Mouse (Mus musculus): ENCODE results near the gene Layn.

Layn gene

DNA sequence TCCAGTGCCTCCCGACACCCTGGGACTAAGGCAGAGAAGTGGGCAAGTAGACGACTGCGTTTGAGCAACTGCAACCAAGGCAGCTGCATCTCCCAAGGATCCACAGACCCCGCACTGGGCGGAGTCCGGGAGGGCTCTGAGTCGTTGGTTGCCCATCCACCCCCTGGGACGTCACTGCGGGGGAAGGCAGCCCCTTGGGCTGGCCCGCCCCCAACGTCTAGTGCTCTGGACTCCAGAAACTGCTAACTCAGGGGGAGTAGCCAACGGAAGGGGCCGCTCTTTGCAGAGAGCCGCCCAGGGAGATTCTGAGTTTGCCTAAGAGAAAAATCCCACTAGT, at the start of gene Layn:
Gene Layn, minus strand, starts transcription at position 116 of the 337 bp plus-strand sequence.
- DNase-seq (ENCODE audit: low spot score in 2 of 2): peak; percentile 53 to 60

DNA sequence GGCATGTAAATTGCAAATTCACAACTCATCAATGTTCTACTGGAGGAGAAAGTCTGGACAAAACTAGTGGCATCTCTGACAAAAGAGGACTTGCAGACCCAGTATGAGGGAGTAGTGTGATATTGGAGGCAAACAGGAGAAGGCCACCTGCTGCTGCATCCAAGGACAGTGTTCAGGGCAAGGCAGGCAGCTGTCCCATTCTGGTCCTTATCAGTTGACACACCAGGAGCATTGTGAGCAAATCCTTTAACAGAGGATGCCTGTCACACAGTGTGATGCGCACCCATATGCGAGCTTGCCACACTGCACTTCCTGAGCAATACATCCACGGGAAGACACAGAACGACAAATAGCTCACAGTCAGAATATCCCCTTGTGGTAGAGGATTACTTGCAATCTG, 37.9 kb upstream of the Layn start:
- no peak for DNase-seq (ENCODE audit: low spot score in 2 of 2)

DNA sequence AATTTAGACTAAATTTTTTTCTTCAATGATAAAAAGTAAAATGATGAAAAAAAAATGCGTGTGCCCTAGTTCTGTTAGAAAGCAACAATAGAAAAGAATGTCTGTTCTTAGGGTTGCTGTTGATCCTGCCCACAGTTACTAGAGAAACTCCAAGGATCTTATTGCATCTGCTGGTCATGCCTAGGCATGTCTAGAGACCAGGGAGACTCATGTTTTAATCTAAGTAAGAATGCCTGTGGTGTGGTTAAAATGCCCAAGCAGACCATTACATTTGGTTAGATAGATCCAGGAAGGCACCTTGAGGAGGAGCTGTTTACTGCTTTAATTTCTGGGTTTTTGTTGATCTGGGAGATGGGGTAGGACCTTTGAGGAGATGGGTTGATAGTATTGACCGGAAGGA, 28.9 kb upstream of the Layn start:
- DNase-seq (ENCODE audit: low spot score in 2 of 2): no peak

DNA sequence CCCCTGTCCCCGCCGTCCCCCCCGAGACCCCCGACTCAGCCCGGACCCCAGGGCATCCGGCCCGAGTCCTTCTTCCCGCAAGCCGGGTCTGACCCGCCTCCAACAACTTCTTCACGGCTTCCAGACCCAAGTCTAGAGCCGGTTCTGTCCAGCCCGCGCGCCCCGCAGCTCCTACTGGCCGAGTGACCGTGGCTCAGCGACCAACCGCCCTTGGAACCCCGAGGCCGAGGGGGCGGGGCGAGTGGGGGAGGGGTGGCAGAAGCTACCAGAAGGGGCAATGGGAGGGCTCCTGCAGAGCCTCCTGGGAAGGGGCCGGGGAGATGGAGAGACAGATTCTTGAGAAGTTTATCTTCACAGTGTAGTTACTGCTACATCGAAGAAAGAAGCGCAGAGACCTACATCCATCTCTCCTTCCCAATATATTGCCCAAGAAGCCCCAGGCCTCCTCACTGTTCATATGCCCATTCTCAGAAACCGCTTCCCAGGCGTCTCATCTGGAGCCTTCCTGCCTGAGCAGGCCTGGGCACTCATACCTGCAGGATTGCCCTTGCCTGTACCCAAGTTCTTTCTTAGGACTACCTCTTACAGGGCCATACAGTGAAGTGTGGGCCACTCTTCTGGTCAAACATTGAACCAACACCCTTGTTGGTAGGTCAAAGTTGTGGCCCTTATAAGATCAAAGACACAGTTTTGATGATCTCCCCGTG, 27.1 kb upstream of the Layn start:
- DNase-seq (ENCODE audit: low spot score in 2 of 2): peak in 1 of 2 experiments; percentile 4

DNA sequence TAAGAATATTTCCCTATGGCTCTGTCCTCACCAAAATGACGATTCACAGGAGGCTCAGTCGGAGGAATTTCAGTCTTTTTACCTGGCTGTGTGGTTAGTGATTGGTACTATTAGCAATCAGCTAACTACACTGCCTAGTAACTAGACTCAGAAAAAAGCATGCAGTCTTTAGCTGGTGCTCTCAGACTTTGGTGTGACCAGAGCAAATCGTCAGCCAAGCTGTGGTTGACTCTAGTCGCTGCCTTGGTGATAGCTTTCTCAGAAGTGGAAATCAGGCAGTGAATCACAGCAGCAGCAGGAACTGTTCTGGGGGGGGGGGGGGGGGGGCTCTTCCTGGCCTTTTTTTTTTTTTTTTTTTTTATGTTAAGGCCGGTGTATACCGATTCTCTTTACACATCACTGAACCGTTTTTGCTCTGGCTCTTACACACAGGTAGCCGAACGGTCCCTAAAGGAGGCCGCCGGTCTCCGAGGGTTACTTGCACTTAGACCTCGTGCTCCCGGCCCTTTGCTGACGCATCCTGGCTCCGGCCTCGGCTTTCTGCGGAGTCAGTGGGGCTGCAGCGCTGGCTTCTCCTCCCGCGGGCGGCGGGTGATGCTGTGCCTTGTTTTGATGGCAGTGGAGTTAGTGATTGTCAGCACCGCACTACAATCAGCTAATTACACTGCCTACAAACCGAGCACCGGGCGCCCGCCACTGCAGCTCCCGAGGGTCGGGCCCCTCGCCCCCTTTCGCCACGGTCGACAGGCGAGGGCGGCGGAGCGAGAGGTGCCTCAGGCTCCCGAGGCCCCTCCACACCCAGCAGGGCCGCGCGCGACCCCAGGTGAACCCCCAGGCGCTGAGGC, 26.3 kb upstream of the Layn start:
- DNase-seq (ENCODE audit: low spot score in 2 of 2): peak in 1 of 2 experiments; percentile 19

DNA sequence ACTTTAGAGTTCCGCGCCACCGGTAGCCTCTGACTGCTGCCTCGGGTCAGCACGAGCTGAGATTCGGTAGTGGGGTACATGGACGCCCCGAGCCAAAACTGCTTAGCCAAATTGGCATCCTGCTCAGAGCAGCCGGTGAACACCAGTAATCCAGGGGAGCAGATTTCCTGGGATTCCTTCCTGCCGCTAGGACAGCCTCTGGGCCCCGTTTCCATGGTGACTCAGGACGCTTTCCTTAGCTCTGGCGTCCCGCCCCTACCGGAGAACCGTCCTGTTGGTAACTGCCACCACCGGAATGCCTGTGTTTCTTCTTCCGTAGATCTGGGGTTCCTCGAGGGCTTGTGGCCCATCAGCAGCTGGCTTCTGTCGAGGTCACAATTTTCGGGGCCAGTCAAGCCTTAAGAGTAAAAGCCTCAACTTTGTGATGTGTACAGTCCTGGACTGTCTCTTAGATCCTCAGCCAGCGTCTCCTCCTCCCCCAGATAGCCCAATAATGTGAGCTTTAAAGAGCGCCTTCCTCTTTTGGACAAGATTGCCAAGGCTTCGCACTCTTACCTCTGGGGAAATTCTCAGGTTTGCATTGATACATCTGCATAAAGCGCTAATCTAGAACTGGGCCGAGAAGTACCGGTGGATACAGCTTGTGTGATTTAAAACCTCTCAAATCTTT, 25.0 kb upstream of the Layn start, which contains the start of gene 4833427G06Rik:
Gene 4833427G06Rik, minus strand, starts transcription at position 323 of the 670 bp plus-strand sequence.
- peak in 1 of 2 experiments; percentile 9 for DNase-seq (ENCODE audit: low spot score in 2 of 2)

DNA sequence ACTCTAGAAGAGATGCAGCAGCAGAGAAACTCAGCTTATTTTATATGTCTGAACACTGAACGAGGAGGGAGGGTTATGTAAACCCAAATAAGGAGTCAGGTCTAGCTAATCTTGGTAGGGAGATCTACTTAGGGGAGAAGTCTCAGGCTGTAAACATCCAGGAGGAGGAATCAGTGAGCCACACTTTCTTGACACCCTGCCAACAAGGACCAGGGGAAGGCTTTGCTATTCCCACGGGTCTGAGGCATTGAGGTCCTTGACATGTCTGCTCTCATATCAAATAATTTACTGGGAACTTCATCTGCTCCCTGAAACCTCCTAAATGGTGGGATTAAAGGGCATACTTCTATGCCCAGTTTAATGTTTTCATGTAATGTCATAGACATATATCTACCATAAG, 19.4 kb upstream of the Layn start:
- DNase-seq (ENCODE audit: low spot score in 2 of 2): no peak

DNA sequence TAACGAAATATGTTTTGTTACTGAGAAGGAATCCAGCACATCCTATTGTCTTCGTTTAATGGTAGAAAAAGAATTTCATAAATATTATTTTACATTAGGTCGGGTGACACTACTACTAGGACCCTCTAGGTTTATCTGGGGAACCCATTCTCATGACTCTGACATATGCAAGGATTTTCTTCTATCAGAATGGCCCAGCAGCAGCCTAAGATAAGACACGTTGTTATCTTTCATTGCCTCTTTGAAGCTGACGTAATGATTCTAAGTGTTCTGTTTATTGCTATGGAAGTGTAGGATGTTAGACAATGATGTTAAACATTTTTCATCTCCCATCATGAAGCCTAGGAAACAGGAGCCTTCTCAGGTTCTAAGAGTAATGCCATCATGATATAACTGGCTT, 16.8 kb upstream of the Layn start:
- no peak for DNase-seq (ENCODE audit: low spot score in 2 of 2)

DNA sequence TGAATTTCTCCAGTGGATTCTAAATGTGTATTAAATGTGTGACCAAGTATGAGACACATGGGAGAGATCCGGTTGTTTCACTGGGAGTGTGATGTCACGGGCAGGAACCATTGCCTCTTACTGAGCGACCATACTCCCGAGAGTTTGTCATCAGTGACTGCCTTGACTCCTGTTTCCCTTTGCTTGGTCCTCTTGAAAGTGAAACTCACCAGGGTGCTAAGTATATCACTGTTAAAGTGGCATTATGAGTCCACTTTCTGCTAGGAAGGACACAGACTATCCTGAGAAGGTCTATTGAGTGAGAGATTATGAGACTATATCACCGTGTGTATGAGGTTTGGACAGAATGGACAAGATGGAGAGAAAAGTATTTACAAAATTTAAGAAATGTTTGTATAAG, 4.7 kb upstream of the Layn start:
- DNase-seq (ENCODE audit: low spot score in 2 of 2): no peak

DNA sequence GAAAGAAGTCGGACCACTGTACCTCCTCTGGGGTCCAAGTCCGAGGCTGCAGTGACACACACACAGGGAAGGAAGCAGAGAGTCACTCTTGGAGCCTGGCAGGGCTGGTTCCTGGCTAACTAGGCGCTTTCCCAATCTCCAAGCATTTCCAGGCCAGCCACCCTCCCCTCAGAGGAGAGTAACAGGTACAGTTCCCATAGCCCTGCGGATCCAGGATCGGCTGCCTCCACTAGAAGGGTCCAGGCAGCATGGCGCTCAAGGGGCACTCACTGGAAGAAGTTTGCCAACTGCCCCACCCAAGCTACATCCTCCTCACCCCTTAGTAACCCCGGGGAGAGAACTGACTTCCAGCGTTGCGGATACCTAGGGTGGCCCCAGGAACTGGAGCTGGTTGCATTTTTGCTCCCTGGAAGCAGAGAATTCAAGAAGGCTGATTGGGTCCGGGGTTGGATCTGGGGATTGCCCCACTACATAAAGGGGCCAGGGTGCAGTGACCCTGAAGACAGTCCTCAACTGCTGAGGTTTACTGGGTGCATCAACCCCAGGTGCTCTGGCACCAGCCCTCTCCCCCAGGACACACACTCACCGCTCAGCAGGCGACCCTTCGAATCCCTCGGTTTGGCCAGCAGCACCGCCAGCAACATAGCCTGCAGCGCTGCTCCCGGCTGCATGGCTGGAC, 455 bp downstream of the Layn start:
- no peak for DNase-seq (ENCODE audit: low spot score in 2 of 2)

DNA sequence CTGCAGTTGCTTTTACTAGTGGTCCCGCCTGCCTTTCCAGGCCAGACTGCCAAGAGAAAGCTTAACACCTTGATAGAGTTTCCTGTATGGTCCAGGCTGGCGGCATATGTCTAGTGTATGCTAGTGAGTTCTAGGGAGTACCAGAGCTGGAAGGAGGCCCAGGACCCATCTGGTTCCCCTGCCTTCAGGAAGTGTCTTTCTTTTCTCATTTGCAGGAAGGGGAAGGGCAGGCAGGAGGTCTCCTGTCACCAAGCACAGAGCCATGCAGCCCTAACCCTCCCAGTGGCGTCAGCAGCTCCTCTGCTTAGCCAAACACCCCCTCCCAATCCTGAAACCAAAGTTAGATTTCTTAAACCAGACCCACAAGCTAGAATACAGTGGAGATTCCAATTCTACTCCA, 1.1 kb downstream of the Layn start:
- no peak for DNase-seq (ENCODE audit: low spot score in 2 of 2)

DNA sequence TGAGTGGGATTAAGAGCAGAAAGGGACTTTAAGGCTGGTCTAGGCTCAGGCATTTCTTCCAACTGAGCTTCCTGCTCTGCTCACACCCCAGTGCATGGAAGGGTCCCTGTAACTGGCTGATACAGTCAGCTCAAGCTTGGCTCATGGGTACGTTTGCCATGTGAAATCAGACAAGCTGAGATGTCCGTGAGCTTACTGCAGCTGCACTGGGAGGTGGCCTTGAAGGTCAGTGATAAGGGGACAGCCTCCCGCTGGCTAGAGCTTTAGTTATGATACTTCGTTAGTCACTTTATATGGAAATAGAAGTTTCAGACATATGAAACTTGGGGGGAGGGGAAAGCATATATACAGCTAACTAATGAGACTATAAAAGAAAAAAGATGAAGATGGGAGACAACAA, 6.1 kb downstream of the Layn start:
- no peak for DNase-seq (ENCODE audit: low spot score in 2 of 2)

DNA sequence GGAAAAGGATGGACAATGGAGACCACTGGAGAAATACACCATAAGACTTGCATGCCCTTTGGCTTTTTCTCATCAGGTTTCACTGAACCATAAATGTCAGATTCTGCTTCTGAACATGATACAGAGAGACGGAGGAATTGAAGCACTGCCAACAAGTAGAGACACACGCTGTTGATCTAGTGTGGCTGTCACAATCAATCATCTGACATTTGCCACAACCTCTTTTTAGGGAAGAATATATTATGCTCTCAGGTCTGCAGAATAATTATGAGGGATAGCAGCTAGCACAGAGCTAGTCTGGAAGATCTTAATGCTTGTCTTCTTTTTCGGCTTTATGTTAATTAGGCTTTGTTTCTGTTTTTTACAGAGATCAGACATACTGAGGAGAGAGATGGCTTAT, 8.7 kb downstream of the Layn start:
- DNase-seq (ENCODE audit: low spot score in 2 of 2): no peak

DNA sequence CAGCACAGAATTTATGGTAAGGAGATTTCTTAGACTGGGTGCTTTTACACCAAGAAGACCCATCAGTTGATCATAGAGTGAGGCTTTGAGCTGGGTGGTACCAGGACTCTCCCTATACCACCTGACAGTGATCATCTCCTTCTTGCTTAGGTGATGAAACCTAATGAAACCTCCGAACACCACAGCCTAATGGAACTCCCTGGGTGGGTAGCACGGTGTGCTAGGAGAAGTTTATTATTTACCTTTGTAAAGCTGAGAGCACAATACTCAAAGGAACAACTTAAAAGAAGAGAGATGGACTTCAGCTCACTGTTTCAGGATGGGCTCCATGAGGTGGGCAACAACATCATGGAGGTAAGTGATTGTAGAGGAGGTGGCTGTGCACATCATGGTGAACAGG, 16.3 kb downstream of the Layn start, which contains the start of gene Btg4:
Gene Btg4, plus strand, starts transcription at position 301 of the 400 bp plus-strand sequence.
- no peak for DNase-seq (ENCODE audit: low spot score in 2 of 2)

DNA sequence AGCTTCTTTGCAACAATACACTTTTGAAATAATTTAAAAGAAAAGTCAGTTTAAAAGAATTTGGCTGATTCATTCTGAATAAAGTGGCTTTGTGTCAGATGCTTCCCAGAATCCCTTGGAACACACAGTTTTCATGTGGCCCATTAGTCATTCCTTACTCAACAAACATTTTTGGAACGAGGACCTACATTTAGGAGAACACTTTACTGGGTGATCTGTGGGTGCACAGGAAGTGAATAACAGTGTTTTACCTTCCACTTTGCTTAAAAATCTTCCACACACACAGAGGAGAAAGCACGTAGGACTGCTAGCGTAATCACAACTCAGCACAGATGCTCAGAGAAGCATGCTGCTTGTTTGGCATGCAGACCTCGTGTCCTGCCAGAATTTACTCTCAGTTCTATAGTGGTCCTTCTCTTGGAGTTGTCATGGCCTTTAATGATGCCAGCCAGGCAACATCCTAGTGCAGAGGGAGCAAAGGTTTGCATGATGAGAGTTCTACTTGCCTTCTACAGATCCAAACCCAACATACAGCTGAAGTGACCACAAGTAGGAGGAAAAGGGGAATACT, 17.9 kb downstream of the Layn start:
- DNase-seq (ENCODE audit: low spot score in 2 of 2): no peak

DNA sequence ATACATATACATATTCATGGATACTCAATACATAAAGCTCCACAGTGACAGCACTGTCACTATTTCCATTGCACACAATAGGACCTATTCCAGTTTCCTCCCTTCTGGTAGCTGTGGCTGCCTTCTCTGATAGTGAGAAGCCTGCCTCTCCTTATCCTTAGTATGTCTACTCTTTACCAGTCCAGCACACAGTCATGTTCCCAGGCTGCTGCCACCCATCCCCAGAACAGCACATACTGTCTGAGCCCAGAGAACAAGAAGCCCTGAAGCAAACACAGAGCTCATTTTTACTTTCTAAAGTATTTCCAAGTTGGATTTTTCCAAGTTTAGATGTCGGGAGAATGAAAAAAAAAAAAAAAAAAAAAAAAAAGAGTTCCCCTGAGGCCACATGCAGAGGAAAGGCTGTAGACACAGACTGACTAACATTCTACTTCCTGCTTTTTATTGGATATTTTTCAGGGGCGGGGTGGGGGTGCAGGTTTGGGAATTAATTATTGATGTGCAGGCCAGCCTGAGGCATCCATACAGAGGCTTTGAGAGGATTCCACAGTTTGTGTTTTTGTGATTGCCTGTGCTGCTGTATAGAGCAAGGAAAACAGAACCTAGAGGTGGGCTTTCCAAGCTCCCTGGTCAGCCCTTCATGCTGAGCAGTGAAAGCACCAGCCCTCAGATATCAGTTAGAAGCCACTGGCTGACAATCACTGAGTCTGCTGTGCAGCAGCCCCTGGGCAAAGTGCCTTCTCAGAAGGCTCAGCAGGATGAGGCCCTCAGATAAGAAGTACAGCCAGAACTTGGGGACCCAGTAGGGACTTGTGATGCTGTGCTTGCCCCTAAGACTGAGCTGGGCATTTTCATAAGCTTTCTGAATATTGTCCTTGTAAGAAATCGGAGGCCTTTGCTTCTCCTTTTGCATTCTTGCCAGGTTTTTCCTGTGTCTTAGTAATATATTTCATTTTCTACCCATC, 20.3 kb downstream of the Layn start:
- DNase-seq (ENCODE audit: low spot score in 2 of 2): no peak

DNA sequence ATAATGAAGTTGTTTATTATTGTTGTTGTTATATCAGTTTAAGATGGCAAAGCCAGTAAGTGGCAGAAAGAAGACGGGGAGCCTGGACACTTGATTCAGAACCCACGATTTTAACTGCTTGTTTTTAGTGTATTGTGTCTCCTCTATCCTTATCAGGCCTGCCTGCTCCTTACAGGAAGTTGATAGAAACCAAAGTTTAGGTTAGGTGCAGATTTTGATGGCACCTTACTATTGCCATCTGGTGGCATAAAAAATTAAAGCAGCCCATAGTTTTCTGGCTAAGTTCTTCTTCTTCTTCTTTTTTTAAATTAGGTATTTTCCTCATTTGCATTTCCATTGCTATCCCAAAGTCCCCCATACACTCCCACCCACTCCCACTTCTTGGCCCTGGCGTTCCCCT, 24.7 kb downstream of the Layn start:
- no peak for DNase-seq (ENCODE audit: low spot score in 2 of 2)

DNA sequence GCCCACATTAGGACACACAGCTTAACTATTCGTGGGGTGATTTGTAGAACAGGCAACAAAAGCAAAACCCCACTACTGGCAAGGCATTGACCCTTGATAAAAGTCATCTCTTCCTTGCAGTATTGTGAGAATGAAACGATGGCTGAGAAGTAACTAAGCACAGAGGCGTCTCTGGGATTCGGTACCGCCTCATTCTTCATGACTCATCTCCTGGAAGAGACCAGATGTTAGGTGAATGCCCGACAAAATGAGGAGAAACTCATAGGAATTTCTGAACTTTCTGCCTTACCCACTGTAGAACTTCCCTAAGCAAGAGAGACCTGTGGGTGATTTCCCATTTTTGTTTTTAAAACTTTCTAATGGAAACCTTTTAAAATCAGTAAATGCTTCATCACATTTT, 34.8 kb downstream of the Layn start:
- DNase-seq (ENCODE audit: low spot score in 2 of 2): no peak

DNA sequence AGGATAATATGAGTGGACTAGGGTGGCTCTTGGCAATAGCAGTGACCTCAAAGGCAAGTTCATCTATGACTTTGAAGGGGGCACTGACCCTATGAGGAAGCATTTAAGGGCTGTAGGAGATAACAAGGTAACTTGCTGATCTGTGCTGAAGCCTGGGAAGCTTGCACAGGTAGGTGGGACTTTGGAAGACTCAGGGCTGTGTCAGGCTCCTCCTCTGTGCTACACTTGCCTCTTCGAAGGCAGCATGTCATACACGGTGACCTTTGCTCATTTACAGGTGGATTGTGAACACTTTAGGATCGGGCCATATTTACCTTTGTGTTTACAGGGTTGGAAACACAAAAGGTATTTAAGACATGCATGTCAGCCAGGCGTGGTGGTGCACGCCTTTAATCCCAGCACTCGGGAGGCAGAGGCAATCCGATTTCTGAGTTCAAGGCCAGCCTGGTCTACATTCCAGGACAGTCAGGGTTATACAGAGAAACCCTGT, 35.4 kb downstream of the Layn start:
- no peak for DNase-seq (ENCODE audit: low spot score in 2 of 2)

DNA sequence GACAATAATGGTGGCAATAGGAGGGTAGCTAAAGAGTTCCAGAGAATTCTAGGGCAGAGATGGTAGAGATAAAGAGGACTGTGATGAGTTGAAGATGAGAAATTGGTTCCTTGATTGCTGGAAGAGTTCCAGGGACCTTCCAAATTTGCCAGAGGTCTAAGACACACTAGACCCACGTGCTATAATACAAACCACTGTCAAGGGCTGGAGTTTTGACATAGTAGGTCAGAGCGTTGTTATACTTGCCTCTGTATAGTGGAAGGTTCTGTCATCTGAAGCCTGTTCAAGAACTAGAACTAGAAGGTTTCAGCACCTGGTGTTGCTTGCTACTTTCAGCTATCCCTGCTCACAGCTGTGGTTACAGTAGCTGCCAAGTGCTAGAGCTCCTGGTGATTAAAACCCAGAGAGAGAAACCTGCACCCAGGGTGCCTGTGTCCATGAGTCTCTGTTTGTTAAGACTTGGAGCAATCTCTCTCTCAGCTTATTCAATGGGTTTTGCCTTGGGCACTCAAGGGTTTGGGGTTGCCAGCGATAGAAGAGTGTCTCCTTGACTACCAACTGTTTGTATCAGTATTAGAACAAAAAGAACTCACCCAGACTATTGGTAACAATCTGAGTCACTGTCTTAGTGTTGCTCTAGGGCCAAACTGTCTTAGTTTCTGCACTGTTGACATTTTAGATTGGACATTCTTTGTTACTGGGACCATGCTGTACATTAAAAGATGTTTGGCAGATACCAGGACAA, 43.9 kb downstream of the Layn start:
- DNase-seq (ENCODE audit: low spot score in 2 of 2): no peak
